Mouse (Mus musculus) heart, embryonic 12.5 days (tissue): ENCODE measurements around the gene Tmem251. TPM values are rescaled to one million over a fixed set of nuclear protein-coding genes. Genes with fewer than 3 reads are reported as not detected.

Source experiments
- ATAC-seq: fragments of 200-750 bp; cut with Nextera tagmentation; 2 replicates; pipeline ENCODE4 v1.8.0; 2017; ENCODE audit warnings: moderate TSS enrichment, moderate library complexity; ENCODE audit not compliant: insufficient number of reproducible peaks, low FRiP score
- H3K27ac ChIP-seq: fragments of 300-500 bp; sonication (generic); 2 replicates; pipeline ENCODE4 v1.5.1; 2016; ENCODE audit warnings: mild to moderate bottlenecking, moderate library complexity; ENCODE audit not compliant: poor library complexity, severe bottlenecking
- H3K27me3 ChIP-seq: fragments of 300-500 bp; sonication (generic); replicated peaks from 2 replicates; pipeline ENCODE4 v1.6.1; 2016; ENCODE audit warnings: mild to moderate bottlenecking, moderate library complexity
- H3K36me3 ChIP-seq: fragments of 300-500 bp; sonication (generic); 2 replicates; pipeline ENCODE4 v1.6.1; 2016; ENCODE audit warnings: mild to moderate bottlenecking, moderate library complexity
- H3K4me1 ChIP-seq: fragments of 300-500 bp; sonication (generic); replicated peaks from 2 replicates; pipeline ENCODE4 v1.6.1; 2016; ENCODE audit warnings: mild to moderate bottlenecking
- H3K4me2 ChIP-seq: fragments of 300-500 bp; sonication (generic); 2 replicates; pipeline ENCODE4 v1.6.1; 2016; ENCODE audit warnings: mild to moderate bottlenecking, moderate library complexity
- H3K4me3 ChIP-seq: fragments of 300-500 bp; sonication (generic); 2 replicates; pipeline ENCODE4 v1.5.1; 2016; ENCODE audit warnings: mild to moderate bottlenecking
- H3K9ac ChIP-seq: fragments of 300-500 bp; sonication (generic); 2 replicates; pipeline ENCODE4 v1.6.1; 2016; ENCODE audit warnings: mild to moderate bottlenecking, moderate library complexity
- H3K9me3 ChIP-seq: fragments of 300-500 bp; sonication (generic); replicated peaks from 2 replicates; pipeline ENCODE4 v1.6.1; 2016; ENCODE audit warnings: mild to moderate bottlenecking, moderate library complexity
- WGBS: fragments of 180-500 bp; shearing (Covaris S2); methylation state at CpG from one replicate; pipeline ENCODE4 v1.1.7; 2016; 5-methylcytosine and 5-hydroxymethylcytosine counted together
- polyA plus RNA-seq: library from polyadenylated mRNA; unstranded; fragments of >200 nt; fragmentation: Nextera tagmentation; extraction: Ambion mirVana; gene quantifications from 2 replicates; pipeline ENCODE4 v1.2.1, GENCODE M21; 2016

Tmem251 gene
- polyA plus RNA-seq, 1 experiment from 2014 or later: 8.2 TPM

- Histone ChIP-seq H3K4me2 (peak overlapping the region; percentile 98), H3K36me3 (no peaks in the 10 kb centered on the region), H3K4me3 (peak overlapping the region; percentile 77), H3K9ac (peak overlapping the region; percentile 52), H3K27me3 (0 out of 2 replicates have a peak, but pooled peaks cover 3% of the 10 kb centered on the region), H3K4me1 (peaks cover 40% of the 10 kb centered on the region), H3K9me3 (no peaks in the 10 kb centered on the region), H3K27ac (no peak overlapping the region)
- WGBS: 8% methylated on average over 4 of the region's 4 CpGs
- ATAC-seq: no peak
These were observed 40.5 kb upstream of the Tmem251 start for GRCm38 (mm10) chr12:102703111-102703412.

GRCm38 (mm10) chr12:102703441-102703840 is 40.1 kb upstream of the Tmem251 start:
- Histone ChIP-seq H3K27ac (no peak overlapping the region), H3K36me3 (no peaks in the 10 kb centered on the region), H3K4me3 (peak overlapping the region; percentile 77), H3K4me1 (peaks cover 40% of the 10 kb centered on the region), H3K9me3 (no peaks in the 10 kb centered on the region), H3K27me3 (0 out of 2 replicates have a peak, but pooled peaks cover 3% of the 10 kb centered on the region), H3K4me2 (peak overlapping the region; percentile 98), H3K9ac (peak overlapping the region; percentile 44; the same call in 1 of the 2 replicates)
- 55% methylated on average over 6 of the region's 6 CpGs for WGBS
- no peak for ATAC-seq

DNA sequence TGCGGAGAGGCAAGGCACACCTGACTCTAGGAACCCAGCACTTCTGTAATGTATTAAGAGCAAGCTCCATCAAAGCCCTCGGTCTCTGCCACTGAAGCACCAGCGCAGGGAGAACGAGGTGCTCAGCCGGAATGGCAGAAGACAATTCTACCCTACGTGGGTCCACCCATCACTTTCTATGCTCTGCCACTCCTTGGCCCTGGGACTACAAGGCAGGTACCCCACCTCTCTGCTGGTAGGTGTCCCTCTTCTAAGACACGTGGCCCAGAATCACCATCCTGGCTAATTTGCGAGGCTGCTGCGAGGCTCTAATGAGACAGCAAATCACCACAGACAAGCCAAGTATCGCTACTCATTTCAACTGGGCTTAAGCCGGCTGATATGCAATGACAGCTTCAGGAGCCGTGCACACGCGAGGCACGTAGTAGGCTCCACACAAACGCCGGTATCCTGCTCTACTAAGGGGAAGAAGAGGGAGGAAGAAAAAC is 39.6 kb upstream of the Tmem251 start:
- no peak overlapping the region for H3K27ac ChIP-seq
- H3K4me2 ChIP-seq: peak overlapping the region; percentile 98
- no peak for ATAC-seq
- H3K4me1 ChIP-seq: peaks cover 40% of the 10 kb centered on the region
- 0 out of 2 replicates have a peak, but pooled peaks cover 3% of the 10 kb centered on the region for H3K27me3 ChIP-seq
- H3K9ac ChIP-seq: peak overlapping the region; percentile 80
- 12% methylated on average over 17 of the region's 17 CpGs for WGBS
- H3K4me3 ChIP-seq: peak overlapping the region; percentile 77
- H3K36me3 ChIP-seq: no peaks in the 10 kb centered on the region
- H3K9me3 ChIP-seq: no peaks in the 10 kb centered on the region

- 0 out of 2 replicates have a peak, but pooled peaks cover 3% of the 10 kb centered on the region for H3K27me3 ChIP-seq
- H3K27ac ChIP-seq: peak within 1 kb of the TSS; percentile 55
- H3K4me1 ChIP-seq: peaks cover 40% of the 10 kb centered on the region
- peak within 1 kb of the TSS; percentile 85 for H3K9ac ChIP-seq
- under 1% methylated on average over 79 of the region's 105 CpGs for WGBS
- H3K36me3 ChIP-seq: no peaks in the 10 kb centered on the region
- H3K9me3 ChIP-seq: no peaks in the 10 kb centered on the region
- peak within 1 kb of the TSS; percentile 98 for H3K4me2 ChIP-seq
- peak within 1 kb of the TSS; percentile 77 for H3K4me3 ChIP-seq
- ATAC-seq: peak; percentile 93
These were observed 38.9 kb upstream of the Tmem251 start, which contains the start of gene Itpk1 for GRCm38 (mm10) chr12:102704457-102705198. Gene Itpk1 (minus strand): TSS chr12:102704930.

GRCm38 (mm10) chr12:102705216-102705871 is 38.2 kb upstream of the Tmem251 start:
- H3K4me2 ChIP-seq: peak overlapping the region; percentile 98
- H3K27me3 ChIP-seq: 0 out of 2 replicates have a peak, but pooled peaks cover 3% of the 10 kb centered on the region
- H3K4me3 ChIP-seq: peak overlapping the region; percentile 77
- peak; percentile 83 for ATAC-seq
- H3K36me3 ChIP-seq: no peaks in the 10 kb centered on the region
- H3K4me1 ChIP-seq: peaks cover 40% of the 10 kb centered on the region
- 3% methylated on average over 44 of the region's 45 CpGs for WGBS
- H3K9me3 ChIP-seq: no peaks in the 10 kb centered on the region
- peak overlapping the region; percentile 55 for H3K27ac ChIP-seq
- H3K9ac ChIP-seq: peak overlapping the region; percentile 85

DNA sequence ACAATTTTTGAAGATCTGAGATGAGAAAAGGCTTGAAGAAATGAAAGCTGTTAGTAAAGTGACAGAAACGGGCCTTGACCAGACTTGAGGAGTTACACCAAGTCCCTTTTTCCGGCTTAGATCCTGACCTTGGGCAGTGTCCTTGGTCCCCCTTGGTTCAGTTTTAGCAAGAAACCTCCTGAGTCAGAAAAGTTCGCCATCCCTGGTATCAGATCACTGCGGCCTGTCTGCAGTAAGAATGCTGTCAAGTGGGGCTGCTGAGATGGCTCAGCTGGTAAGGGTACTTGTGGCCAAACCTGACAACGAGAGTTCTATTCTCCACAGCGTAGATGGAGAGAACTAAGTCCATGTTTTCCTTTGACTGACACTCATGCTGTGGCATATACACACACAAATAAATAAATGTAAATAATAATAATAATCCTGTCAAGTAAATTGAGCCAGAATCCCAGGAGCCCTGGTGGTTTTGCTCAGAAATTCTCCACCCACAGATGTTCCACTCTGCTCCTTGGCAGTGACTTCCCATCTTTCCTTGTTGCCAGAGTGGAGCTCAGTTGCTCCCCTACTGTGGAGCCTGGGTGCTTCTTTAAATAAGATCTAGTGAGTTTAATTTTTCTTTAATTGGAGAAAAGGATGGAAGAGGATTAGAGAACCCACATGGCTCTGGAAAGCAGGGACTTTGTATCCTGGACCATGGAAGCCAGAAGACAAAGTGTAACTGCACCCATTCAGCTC is 37.5 kb upstream of the Tmem251 start:
- Histone ChIP-seq H3K4me3 (no peak overlapping the region), H3K27ac (no peak overlapping the region), H3K9me3 (no peaks in the 10 kb centered on the region), H3K9ac (no peak overlapping the region), H3K4me2 (peak overlapping the region; percentile 98), H3K4me1 (peaks cover 40% of the 10 kb centered on the region), H3K36me3 (no peaks in the 10 kb centered on the region), H3K27me3 (0 out of 2 replicates have a peak, but pooled peaks cover 3% of the 10 kb centered on the region)
- 61% methylated on average over 6 of the region's 6 CpGs for WGBS
- ATAC-seq: no peak

GRCm38 (mm10) chr12:102706833-102707463 is 36.6 kb upstream of the Tmem251 start:
- H3K36me3 ChIP-seq: no peaks in the 10 kb centered on the region
- no peak overlapping the region for H3K27ac ChIP-seq
- no peak overlapping the region for H3K9ac ChIP-seq
- WGBS: 80% methylated on average over 10 of the region's 10 CpGs
- no peak overlapping the region for H3K4me3 ChIP-seq
- peaks cover 40% of the 10 kb centered on the region for H3K4me1 ChIP-seq
- ATAC-seq: no peak
- H3K4me2 ChIP-seq: no peak overlapping the region
- H3K27me3 ChIP-seq: 0 out of 2 replicates have a peak, but pooled peaks cover 3% of the 10 kb centered on the region
- H3K9me3 ChIP-seq: no peaks in the 10 kb centered on the region

DNA sequence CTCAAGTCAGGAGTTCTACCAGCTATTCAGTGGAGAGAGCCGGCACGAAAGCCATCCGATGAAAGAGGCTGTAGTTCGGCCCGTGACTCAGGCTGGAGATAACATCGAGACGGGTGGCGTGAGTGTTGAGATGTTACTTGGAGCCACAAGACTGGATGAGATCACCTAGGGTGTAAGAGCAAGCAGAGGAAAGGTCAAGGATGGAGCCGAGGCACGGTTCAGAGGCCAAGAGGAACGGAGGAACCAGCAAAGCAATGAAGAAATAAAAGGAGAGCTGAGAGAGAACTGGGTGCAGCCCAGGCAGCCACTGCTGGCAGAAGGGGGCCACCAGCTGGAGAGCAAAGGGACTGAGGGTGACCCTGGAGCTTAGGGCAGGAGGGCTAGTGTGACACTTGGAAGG is 35.3 kb upstream of the Tmem251 start:
- Histone ChIP-seq H3K9ac (0 out of 2 replicates have a peak overlapping the region, but pooled peaks have one; percentile 22), H3K9me3 (no peaks in the 10 kb centered on the region), H3K4me1 (peaks cover 30% of the 10 kb centered on the region), H3K36me3 (no peaks in the 10 kb centered on the region), H3K4me2 (peak overlapping the region; percentile 58), H3K27ac (no peak overlapping the region), H3K4me3 (peak overlapping the region; percentile 17), H3K27me3 (0 out of 2 replicates have a peak, but pooled peaks cover 3% of the 10 kb centered on the region)
- 18% methylated on average over 11 of the region's 11 CpGs for WGBS
- no peak for ATAC-seq

GRCm38 (mm10) chr12:102709896-102710295 is 33.7 kb upstream of the Tmem251 start:
- Histone ChIP-seq H3K9ac (no peak overlapping the region), H3K4me2 (no peak overlapping the region), H3K4me1 (peaks cover 19% of the 10 kb centered on the region), H3K27ac (no peak overlapping the region), H3K36me3 (no peaks in the 10 kb centered on the region), H3K9me3 (no peaks in the 10 kb centered on the region), H3K4me3 (no peak overlapping the region), H3K27me3 (0 out of 2 replicates have a peak, but pooled peaks cover 3% of the 10 kb centered on the region)
- WGBS: 80% methylated on average over 5 of the region's 5 CpGs
- ATAC-seq: no peak

DNA sequence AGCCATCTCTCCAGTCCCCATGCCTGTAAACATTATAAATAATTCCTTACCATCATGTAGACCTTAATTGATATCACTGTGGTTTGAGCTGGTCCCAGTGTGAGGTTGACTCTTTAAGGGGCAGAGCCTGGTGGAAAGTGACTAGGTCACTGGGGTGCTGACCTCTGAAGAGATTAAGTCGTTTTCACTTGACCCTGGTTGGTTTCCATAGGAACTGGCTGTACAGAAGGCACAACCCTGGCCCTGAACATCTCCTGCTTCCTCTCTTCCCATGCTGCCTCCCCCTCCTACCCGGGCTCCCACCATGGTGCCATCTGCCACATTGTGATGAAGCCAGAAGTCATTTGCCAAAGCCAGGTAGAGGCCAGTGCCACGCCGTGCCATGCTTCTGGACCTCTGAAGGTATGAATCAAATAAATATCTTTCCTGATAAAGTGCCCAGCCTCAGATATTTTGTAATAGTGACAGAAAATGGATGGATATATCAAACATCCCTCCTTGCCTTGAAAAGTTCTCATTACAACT is 32.6 kb upstream of the Tmem251 start:
- Histone ChIP-seq H3K9ac (no peak overlapping the region), H3K4me2 (no peak overlapping the region), H3K4me3 (no peak overlapping the region), H3K4me1 (peaks cover 12% of the 10 kb centered on the region), H3K27ac (no peak overlapping the region), H3K27me3 (0 out of 2 replicates have a peak, but pooled peaks cover 3% of the 10 kb centered on the region), H3K36me3 (no peaks in the 10 kb centered on the region), H3K9me3 (no peaks in the 10 kb centered on the region)
- WGBS: 63% methylated on average over 4 of the region's 4 CpGs
- no peak for ATAC-seq
